Mouse (Mus musculus): ENCODE measurements around the gene Cx3cr1.
A peak's percentile ranks its signal among the peaks of the same experiment; 100 is the strongest.

Cx3cr1 gene

DNA sequence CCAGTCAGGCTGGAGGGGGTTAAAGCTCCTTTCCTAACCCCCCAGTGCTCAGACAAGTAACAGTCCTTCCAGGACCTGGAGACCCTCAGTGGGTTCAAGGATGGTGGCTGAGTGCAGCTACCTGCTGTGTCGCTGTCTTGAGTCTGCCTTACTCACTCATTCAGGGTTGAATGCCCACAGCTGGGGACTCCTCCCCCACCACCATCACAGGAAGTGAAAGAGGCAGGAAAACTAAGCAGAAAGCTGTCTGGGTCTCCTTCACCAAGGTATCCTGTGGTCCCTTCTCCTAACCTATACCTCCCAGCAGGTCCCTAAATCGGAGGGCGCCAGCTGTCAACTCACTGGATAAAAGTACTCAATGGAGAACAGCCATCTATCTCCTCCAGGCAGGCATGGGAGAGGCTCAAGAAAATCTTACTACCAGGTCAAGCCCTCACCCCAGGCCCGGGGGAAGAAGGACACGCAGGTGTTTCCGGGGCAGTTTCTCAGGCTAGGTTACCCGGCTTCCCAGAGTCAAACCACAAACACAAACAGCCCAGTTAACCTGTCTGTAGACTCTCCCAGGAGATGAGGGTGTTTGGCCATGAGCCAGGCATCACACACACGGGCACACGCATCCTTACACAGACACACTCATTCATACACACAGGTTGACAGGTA, 91.4 kb downstream of the Cx3cr1 start:
- no peak for DNase-seq (ENCODE audit: extremely low read depth, insufficient read length, low spot score)

GRCm38 (mm10) chr9:119977557-119978060, 92.1 kb downstream of the Cx3cr1 start:
- DNase-seq (ENCODE audit: extremely low read depth, insufficient read length, low spot score) = no peak

DNA sequence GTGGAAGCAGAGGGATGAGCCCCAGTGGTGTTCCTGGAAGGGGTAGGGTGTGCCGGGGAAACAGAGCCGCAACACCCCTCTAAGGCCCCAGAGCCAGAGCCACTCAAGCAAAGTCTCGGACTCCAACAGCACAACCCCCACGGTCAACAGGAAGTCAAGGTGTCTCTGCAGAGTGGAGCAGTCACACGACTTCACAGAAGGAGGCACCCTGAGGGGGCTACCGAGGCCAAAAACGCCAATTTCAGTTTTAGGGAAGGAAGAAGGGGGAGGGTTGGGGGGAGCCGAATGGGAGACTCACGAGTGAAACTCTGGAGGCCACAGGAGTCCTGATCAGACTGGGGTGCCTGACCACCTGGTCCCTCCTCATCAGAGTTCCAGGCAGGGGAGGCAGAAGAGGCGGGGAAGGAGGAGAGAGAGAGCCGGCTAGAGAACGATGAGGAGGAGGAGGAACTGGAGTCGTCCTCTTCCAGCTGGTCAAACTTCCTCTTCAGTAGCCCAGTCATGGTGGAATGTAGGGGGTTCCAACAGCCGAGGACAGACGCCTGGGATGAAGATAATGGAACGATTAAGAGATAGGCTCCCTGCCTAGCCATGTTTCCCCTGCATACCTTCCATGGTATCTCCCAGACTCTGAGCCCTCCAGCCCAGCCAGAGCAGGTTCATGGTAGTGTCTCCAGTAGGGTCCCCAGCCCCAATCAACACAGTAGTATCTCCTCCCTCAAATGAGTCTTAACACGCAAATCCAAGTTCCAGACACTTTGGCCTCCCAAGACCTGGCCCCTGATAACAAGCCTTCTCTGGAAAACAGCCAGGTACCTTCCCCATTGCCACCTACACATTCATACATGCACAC, 92.7 kb downstream of the Cx3cr1 start:
- no peak for DNase-seq (ENCODE audit: extremely low read depth, insufficient read length, low spot score)

DNA sequence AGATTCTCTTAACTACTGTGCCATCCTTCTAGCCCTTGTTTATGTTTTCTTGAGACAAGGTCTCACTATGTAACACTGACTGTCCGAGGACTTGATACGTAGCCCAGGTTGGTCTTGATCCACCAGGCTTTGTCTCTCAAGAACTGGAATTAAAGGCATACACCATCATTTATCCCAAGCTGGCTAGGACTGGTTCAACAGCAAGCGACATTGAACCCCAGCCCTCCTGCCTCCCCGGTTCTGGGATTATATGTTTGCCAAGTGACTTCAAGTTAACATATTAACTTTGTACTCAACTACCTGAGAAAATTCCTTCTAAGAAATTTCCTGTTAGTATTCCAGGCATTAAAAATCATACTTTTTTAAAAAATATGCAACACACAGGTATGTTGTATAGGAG, 94.4 kb downstream of the Cx3cr1 start:
- DNase-seq (ENCODE audit: extremely low read depth, insufficient read length, low spot score) = no peak

- no peak for DNase-seq (ENCODE audit: extremely low read depth, insufficient read length, low spot score)
These were observed 95.1 kb downstream of the Cx3cr1 start for GRCm38 (mm10) chr9:119974609-119975008.

- DNase-seq (ENCODE audit: extremely low read depth, insufficient read length, low spot score) = no peak
These were observed 95.7 kb downstream of the Cx3cr1 start for GRCm38 (mm10) chr9:119973869-119974520.

- no peak for DNase-seq (ENCODE audit: extremely low read depth, insufficient read length, low spot score)
These were observed 96.4 kb downstream of the Cx3cr1 start for GRCm38 (mm10) chr9:119973281-119973680.

DNA sequence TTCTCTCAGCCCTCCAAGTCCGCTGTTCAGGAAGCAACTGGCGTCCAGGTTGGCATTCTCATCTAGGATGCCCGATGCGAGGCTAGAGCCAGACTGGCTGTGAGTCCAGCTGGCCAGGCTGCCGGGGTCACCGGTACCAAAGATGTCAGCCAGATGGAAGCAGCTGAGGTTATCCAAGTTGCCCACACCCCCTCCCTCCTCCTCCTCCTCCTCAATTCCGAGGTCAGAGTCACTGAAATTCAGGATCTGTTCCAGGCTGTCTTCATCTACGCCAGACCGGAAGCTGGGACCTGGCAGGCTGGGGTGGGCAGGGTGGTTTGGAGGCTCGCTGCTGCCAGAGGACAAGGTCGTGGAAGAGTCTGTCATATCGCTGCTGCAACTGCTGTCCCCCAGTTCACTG, 97.1 kb downstream of the Cx3cr1 start:
- no peak for DNase-seq (ENCODE audit: extremely low read depth, insufficient read length, low spot score)

GRCm38 (mm10) chr9:119972166-119972565, 97.5 kb downstream of the Cx3cr1 start:
- no peak for DNase-seq (ENCODE audit: extremely low read depth, insufficient read length, low spot score)

DNA sequence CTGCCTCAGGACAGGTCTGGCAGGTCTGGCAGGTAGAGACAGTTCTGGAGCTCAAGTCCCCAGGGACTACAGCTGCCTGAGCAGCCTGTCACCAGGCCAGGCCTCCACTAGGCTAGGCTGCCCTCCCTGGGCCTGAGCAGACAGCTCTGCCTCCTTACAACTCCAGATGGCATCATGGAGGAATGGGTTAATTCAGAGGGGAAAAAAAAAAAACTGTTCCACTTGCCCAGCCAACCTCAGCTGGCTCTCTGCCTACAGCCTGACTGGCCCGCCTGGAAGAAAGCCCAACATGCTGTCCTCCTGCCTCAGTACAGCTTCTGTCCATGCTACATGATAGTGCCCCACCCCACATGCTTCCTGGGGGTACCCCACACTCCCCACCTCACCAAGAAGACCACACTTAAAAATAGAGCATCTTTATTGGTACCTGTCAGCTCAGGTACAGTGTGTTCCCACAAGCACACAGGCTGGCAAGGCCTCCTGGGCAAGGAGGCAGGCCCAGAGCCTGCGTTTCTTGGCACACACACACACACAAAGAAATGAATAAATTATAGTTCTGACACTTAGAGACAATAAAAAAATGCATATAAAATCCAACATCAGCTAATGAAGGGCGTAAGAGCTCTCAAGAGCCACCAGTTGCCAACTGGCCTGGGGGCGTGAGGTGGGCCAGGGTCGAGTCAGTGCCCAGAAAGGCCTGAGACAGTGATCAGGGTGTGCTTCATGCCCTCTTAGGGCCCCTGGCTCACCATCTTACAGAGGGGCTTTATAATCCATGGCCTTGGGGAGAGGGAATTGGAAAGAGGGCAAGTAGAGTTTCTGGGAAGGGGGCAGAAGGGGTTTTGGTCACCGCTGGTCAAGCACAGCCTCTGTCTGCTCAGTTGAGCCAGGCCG, 98.7 kb downstream of the Cx3cr1 start:
- peak; percentile 51 for DNase-seq (ENCODE audit: extremely low read depth, insufficient read length, low spot score)

- DNase-seq (ENCODE audit: extremely low read depth, insufficient read length, low spot score) = no peak
These were observed 99.5 kb downstream of the Cx3cr1 start for GRCm38 (mm10) chr9:119970221-119970620.

DNA sequence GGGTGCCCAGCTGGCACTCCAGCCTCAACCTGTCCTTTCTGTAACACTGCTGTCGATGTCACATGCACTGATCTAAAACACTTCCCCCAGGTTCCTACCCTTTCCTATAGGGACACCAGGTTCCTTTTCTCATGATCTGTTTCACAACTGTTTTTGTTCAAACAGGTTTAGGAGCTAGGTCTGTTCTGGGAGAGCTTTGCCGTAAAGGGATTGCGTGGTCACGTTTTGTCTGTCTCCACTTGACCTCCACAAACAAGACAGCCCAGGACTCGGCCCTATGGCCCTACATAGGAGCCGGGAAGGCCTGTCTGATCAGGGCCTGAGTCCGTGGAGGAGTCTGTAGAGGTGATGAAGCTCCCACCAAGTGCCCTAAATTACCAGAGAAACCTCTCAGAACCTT, 99.9 kb downstream of the Cx3cr1 start:
- DNase-seq (ENCODE audit: extremely low read depth, insufficient read length, low spot score) = no peak

GRCm38 (mm10) chr9:119966221-119966910, 103.3 kb downstream of the Cx3cr1 start:
- no peak for DNase-seq (ENCODE audit: extremely low read depth, insufficient read length, low spot score)

- DNase-seq (ENCODE audit: extremely low read depth, insufficient read length, low spot score) = no peak
These were observed 104.5 kb downstream of the Cx3cr1 start for GRCm38 (mm10) chr9:119965186-119965585.

DNA sequence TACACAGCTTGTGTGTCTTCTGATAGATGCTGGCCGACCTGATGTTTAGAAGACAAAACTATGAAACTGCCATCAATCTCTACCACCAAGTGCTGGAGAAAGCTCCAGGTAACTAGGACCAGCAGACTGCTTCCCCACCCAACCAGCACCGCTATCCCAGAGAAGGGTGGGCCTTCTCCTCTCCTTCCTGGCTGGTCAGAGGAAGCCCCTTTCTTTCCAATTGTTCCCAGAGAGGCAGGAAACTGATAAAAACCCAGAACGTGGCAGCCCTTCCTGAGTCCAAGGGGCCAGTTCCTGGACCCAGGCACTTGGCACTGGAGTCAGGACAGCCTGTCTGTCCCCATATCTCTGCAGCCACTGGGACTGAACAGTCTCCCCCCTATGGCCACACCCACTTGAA, 105.5 kb downstream of the Cx3cr1 start:
- DNase-seq (ENCODE audit: extremely low read depth, insufficient read length, low spot score) = no peak

DNA sequence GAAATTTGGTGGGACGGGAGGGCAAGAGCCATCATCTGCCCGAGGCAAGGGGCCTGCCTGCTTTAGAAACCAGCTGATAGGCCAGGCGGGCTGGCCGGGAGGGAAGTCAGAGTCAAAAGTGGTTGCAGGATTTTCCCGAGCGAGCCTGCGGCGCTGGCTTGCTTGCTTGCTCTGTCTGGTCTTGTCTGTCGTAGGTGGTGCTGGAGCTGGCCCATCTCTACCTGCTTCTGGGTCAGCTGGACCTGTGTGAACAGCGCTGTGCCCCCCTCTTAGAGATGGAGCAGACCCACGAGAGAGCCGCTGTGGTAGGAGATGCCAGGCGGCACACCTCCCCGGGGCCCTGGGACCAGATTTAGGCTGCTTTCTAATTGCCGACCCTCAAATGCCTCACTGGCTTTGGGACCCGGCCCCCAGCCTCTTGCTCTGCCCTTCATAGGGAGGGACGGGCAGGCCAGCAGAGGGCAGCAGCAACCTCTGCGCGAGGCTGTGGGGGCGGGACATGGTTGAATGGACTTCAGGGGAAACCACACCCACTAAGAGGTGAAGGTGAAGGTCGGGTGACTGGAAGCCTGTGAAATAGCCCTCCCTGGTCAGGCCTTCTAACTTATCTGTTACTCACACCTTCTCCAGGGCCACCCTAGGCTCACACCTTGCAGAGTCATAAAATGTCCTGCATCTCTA, 106.6 kb downstream of the Cx3cr1 start:
- peak; percentile 62 for DNase-seq (ENCODE audit: extremely low read depth, insufficient read length, low spot score)

- no peak for DNase-seq (ENCODE audit: extremely low read depth, insufficient read length, low spot score)
These were observed 107.5 kb downstream of the Cx3cr1 start for GRCm38 (mm10) chr9:119962216-119962615.

DNA sequence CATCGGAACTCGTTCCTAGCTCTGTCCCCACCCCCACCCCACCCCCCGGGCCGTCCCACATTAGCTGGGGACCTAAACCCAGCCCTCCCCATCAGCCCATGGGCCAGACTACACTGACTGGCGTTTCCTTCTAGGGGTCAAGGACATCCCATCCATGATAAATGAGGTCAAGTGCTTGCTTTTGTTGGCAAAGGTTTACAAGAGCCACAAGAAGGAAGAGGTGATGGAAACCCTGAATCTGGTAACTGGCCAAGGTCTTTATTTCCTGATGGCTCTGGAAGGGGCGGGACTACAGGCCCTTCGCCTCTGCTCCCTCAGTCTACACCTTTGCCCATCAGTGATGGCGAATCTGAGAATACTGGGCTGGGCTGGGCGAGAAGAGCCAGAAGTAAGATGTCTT, 110.8 kb downstream of the Cx3cr1 start:
- DNase-seq (ENCODE audit: extremely low read depth, insufficient read length, low spot score) = no peak

DNA sequence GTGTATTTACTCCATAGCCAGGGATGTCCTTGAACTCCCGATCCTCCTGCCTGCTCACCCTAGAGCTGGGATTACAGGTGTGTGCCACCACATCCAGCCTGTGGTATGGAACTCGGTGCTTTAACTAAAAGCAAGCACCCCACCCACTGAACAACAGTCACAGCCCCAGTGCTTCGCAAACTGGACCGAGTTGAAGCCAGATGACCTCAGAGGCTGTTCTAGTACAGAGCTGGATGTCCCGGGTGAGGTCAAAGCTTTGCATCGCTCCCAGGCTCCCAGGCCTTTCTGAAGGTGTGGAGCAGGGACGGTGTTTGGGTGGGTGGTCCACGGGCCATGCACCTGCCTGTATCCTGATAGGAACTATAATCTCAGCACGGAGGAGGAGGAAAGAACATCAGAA, 118.3 kb downstream of the Cx3cr1 start:
- DNase-seq (ENCODE audit: extremely low read depth, insufficient read length, low spot score) = no peak
